Mouse (Mus musculus) lung, postnatal 0 days (tissue): ENCODE data around the gene Dntt. TPM values are rescaled to one million over a fixed set of nuclear protein-coding genes. Genes with fewer than 3 reads are reported as not detected.

ENCODE experiments used
- ATAC-seq: fragments of 200-750 bp; cut with Nextera tagmentation; 2 replicates; pipeline ENCODE4 v1.8.0; 2017; ENCODE audit warnings: moderate library complexity
- DNase-seq: peaks from one replicate; pipeline ENCODE4 v3.0.0-alpha.2; 2016; ENCODE audit warnings: low spot score
- H3K27ac ChIP-seq: fragments of 300-500 bp; sonication (generic); 2 replicates; pipeline ENCODE4 v1.5.1; 2014; ENCODE audit warnings: antibody characterized with exemption, mild to moderate bottlenecking, low read length, mixed read lengths
- H3K27me3 ChIP-seq: fragments of 300-500 bp; sonication (generic); replicated peaks from 2 replicates; pipeline ENCODE4 v1.6.1; 2014; ENCODE audit warnings: low read length, mixed read lengths; ENCODE audit not compliant: insufficient read depth
- H3K36me3 ChIP-seq: fragments of 300-500 bp; sonication (generic); 2 replicates; pipeline ENCODE4 v1.6.1; 2014; ENCODE audit warnings: low read length, mixed read lengths; ENCODE audit not compliant: insufficient read depth
- H3K4me1 ChIP-seq: fragments of 300-500 bp; sonication (generic); 2 replicates; pipeline ENCODE4 v1.6.1; 2014; ENCODE audit warnings: antibody characterized with exemption, low read depth, low read length, mixed read lengths; ENCODE audit not compliant: insufficient read depth
- H3K4me2 ChIP-seq: fragments of 300-500 bp; sonication (generic); replicated peaks from 2 replicates; pipeline ENCODE4 v1.6.1; 2014; ENCODE audit warnings: low read depth, mild to moderate bottlenecking, low read length, moderate library complexity, mixed read lengths
- H3K4me3 ChIP-seq: fragments of 300-500 bp; sonication (generic); 2 replicates; pipeline ENCODE4 v1.5.1; 2014; ENCODE audit warnings: low read depth, low read length
- H3K9ac ChIP-seq: fragments of 300-500 bp; sonication (generic); replicated peaks from 2 replicates; pipeline ENCODE4 v1.6.1; 2014; ENCODE audit warnings: low read depth, mild to moderate bottlenecking
- H3K9me3 ChIP-seq: fragments of 300-500 bp; sonication (generic); 2 replicates; pipeline ENCODE4 v1.6.1; 2016; ENCODE audit warnings: low read length, mixed read lengths
- CTCF ChIP-seq: IDR thresholded peaks from 2 replicates; pipeline ENCODE4 v1.5.1; 2016; ENCODE audit warnings: antibody characterized with exemption, mild to moderate bottlenecking
- EP300 ChIP-seq: IDR thresholded peaks from 2 replicates; pipeline ENCODE4 v1.6.1; 2016; ENCODE audit warnings: antibody characterized with exemption, mild to moderate bottlenecking, control low read depth
- WGBS: fragments of 180-500 bp; shearing (Covaris S2); extraction: QIAGEN DNeasy Blood & Tissue Kit; methylation state at CpG from one replicate; pipeline ENCODE4 v1.1.7; 2014; 5-methylcytosine and 5-hydroxymethylcytosine counted together
- polyA plus RNA-seq: library from polyadenylated mRNA; unstranded; fragments of >200 nt; fragmentation: Nextera tagmentation; extraction: Ambion mirVana; gene quantifications from 2 replicates; pipeline ENCODE4 v1.2.1, GENCODE M21; 2015

The Dntt gene
- polyA plus RNA-seq, 1 experiment from 2014 or later: not detected

DNA sequence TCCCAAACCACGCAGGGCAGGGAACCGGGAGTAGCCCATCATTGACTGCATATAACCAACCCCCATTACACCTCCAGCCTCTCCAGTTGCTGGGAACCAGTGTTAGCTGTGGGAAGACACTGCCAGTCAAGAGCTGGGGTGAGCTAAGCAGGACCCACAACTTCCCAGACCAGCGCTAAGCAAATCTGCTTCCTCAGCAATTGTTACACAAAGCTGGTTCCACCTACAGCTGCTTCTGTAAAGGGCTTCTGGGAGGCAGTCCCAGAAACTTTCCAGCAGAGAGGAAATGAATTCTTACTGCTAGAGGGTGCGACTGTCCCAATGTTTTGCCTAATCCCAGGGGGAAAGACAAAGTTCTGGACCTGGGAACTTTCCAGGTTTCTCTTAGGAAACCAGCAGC is 25.6 kb downstream of the Dntt start:
- Histone ChIP-seq H3K36me3 (no peaks in the 10 kb centered on the region), H3K27ac (no peak overlapping the region), H3K9ac (no peak overlapping the region), H3K27me3 (no peaks in the 10 kb centered on the region), H3K4me2 (no peak overlapping the region), H3K9me3 (no peaks in the 10 kb centered on the region), H3K4me1 (no peaks in the 10 kb centered on the region), H3K4me3 (no peak overlapping the region)
- no peak for ATAC-seq
- 47% methylated on average over 4 of the region's 4 CpGs for WGBS
- no peak for DNase-seq
- TF ChIP-seq EP300 (no peak), CTCF (no peak)

DNA sequence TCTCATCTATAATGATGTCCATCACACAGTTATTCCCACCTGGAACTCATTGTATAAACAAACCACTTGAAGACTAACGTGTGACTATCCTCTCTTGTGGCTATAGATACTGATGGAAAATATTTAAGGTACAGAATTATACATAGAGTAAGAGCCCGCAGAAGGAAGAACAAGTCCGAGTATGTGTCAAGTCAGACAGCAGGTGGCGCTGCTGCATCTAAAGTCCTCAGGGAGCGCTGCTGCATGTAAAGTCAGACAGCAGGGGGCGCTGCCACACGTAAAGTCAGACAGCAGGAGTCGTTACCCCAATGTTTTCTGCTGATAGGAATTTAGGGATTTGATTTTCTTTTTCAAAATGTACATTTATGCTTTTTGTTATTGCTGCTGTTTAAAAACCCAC is 42.4 kb downstream of the Dntt start:
- 5% methylated on average over 8 of the region's 8 CpGs for WGBS
- H3K9me3 ChIP-seq: no peaks in the 10 kb centered on the region
- no peaks in the 10 kb centered on the region for H3K27me3 ChIP-seq
- H3K4me1 ChIP-seq: no peaks in the 10 kb centered on the region
- no peak overlapping the region for H3K9ac ChIP-seq
- H3K4me2 ChIP-seq: no peak overlapping the region
- ATAC-seq: peak; percentile 43; the same call in 1 of the 2 replicates
- TF ChIP-seq EP300 (no peak), CTCF (peak; percentile 99)
- H3K4me3 ChIP-seq: no peak overlapping the region
- H3K27ac ChIP-seq: no peak overlapping the region
- H3K36me3 ChIP-seq: no peaks in the 10 kb centered on the region
- peak; percentile 93 for DNase-seq

DNA sequence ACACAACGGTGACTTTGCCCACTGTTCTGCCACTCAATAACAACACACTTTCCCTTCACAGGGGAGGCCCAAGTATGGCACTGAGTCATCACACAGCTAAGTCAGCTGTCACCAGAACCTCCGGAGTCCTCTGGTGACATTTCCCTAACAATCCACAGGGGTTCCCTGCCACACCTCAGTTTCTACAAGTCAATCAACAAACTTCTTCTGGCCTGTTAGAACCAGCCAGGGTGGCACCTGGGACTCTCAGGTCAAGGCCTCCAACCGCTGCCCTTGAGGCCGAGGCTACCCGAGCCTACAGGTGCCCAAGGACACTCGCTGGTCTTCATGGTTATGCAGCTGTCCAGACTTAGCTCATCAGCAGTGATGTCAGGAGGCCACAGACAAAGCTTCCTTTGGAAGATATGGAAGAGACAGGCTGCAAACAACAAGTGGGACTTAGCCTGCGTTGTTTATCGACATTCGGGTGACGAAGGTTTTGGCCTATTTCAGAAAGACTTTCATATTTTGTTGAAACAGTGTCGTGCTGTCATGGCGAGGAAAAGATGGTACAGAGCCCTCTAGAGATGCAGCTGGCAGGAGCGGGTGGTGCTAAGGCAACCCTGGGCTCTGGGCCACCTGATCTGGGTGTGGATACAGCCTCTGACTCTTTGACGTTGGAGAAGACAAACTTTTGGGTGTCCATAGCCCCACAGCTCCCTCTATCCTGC is 44.8 kb downstream of the Dntt start:
- no peak overlapping the region for H3K9ac ChIP-seq
- no peak overlapping the region for H3K4me3 ChIP-seq
- no peaks in the 10 kb centered on the region for H3K36me3 ChIP-seq
- H3K4me1 ChIP-seq: no peaks in the 10 kb centered on the region
- DNase-seq: no peak
- no peak for ATAC-seq
- 79% methylated on average over 14 of the region's 14 CpGs for WGBS
- H3K9me3 ChIP-seq: no peaks in the 10 kb centered on the region
- no peaks in the 10 kb centered on the region for H3K27me3 ChIP-seq
- H3K27ac ChIP-seq: no peak overlapping the region
- TF ChIP-seq CTCF (no peak), EP300 (no peak)
- no peak overlapping the region for H3K4me2 ChIP-seq

GRCm38 (mm10) chr19:41076906-41077305 is 47.8 kb downstream of the Dntt start, which contains the start of gene Opalin:
Gene Opalin (minus strand): TSS chr19:41077113.
- WGBS: 87% methylated on average over 3 of the region's 3 CpGs
- ATAC-seq: no peak
- Histone ChIP-seq H3K27ac (no peak within 1 kb of the TSS), H3K36me3 (no peaks in the 10 kb centered on the region), H3K27me3 (no peaks in the 10 kb centered on the region), H3K4me3 (no peak within 1 kb of the TSS), H3K4me1 (no peaks in the 10 kb centered on the region), H3K4me2 (no peak within 1 kb of the TSS), H3K9me3 (no peaks in the 10 kb centered on the region), H3K9ac (no peak within 1 kb of the TSS)
- no peak for DNase-seq
- no peak for TF ChIP-seq CTCF
- no peak for TF ChIP-seq EP300

DNA sequence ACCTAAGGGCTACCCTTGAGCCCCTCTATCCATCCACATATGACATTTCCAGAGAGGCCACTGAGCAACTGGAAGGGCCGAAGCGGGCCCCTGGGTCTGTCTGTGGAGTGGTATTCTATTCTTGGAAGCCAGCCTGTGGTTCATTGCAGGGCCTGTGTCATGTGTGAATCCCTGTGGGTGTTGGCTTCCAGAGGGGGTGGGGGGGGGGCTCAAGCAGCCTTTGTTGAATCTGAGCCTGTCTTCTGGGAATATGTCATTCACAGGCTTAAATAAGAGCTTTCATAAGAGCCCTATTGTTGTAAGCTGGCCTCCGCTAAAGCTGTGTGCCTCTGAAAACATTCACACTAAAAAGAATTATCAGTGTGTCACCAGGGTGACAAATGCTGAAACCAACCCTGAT is 52.5 kb downstream of the Dntt start:
- no peak overlapping the region for H3K4me2 ChIP-seq
- TF ChIP-seq CTCF (no peak), EP300 (no peak)
- no peak for ATAC-seq
- no peak overlapping the region for H3K27ac ChIP-seq
- H3K27me3 ChIP-seq: no peaks in the 10 kb centered on the region
- WGBS: 80% methylated on average over 3 of the region's 3 CpGs
- no peak overlapping the region for H3K9ac ChIP-seq
- H3K4me1 ChIP-seq: no peaks in the 10 kb centered on the region
- no peaks in the 10 kb centered on the region for H3K36me3 ChIP-seq
- DNase-seq: no peak
- no peaks in the 10 kb centered on the region for H3K9me3 ChIP-seq
- no peak overlapping the region for H3K4me3 ChIP-seq

GRCm38 (mm10) chr19:41083646-41084045 is 54.6 kb downstream of the Dntt start:
- Histone ChIP-seq H3K27me3 (no peaks in the 10 kb centered on the region), H3K27ac (no peak overlapping the region), H3K4me3 (no peak overlapping the region), H3K4me1 (no peaks in the 10 kb centered on the region), H3K4me2 (no peak overlapping the region), H3K9me3 (no peaks in the 10 kb centered on the region), H3K9ac (no peak overlapping the region), H3K36me3 (no peaks in the 10 kb centered on the region)
- no peak for ATAC-seq
- WGBS: 85% methylated on average over 14 of the region's 14 CpGs
- TF ChIP-seq CTCF (no peak), EP300 (no peak)
- DNase-seq: no peak
